Mouse (Mus musculus) retina, embryonic 14.5 days (tissue): ENCODE measurements around the gene Bid.
"Not testable (repeated sequence)": the region's sequence is repeated elsewhere in the genome, so short reads cannot be mapped to it uniquely, and the experiment has no call there.

Experiments
- DNase-seq: peaks from one replicate; pipeline ENCODE4 v3.0.0-alpha.2; 2015; ENCODE audit warnings: low spot score

Gene Bid

GRCm38 (mm10) chr6:120903450-120903912, 13.2 kb downstream of the Bid start:
- DNase-seq: peak; percentile 67

DNA sequence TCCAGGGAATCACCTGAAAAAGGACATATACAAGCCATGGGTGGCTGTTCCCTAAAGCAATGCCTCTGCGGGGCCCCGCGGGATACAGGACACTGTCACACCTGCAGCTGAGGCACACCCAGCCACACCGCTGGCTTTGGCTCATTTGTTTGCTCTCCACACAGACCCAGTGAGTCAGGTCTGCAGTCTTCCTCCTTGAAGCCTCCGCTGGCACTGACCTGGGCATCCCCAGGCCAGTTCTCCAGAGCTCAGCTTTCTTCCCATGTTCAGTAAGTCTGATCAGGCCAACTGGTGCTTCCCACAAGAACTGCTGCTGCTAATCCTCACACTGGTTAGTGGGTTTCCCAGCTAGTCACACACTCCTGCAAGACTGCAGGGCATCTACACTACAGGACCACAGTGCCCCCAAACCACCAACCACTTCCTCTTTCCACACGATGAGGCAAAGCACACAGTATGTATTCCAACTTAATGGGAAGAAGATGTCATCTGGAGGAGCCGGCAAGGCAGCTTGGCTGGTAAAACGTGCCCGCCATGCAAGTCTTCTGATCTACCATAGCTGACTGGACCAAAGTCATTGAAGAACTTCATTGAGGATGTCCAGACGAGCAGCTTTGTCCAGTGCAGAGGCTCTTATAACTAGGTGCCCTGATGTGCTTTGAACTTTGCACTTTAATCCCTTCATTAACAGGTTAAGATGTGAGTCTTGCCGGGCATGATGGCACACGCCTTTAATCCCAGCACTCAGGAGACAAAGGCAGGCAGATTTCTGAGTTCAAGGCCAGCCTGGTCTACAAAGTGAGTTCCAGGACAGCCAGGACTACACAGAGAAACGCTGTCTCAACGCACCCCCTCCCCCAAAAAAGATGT, 14.6 kb downstream of the Bid start:
- DNase-seq: no peak

DNA sequence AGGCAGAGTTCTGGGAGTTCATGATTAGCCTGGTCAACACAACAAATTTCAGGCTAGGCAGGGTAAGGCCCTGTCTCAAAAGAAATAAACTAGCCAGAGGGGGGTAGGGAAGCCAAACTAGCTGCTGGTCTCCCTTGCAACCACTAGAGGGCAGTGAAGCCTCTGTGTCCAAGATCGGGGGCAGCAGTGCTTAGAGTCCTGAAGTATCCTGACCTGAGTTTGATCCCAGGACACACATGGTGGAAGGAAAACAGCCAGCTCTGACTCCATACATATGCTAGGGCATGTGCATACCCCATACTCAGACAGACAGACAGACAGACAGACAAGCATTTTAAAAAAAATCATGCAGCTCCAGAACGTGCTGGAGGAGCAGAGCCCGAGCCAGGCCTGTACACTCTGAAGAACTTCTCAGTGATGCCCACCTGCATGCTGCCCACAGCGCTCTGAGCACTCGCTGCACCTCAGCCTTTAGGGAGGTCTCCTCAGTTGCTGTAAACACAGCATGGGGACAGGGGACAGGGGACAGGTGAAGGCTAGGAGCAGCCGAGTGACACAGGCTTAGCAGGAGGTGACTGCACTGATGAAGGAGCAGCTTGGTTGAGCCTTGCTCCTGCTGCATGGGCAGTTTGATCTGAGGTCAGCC, 18.3 kb downstream of the Bid start:
- peak; percentile 83 for DNase-seq

GRCm38 (mm10) chr6:120894524-120894923, 22.1 kb downstream of the Bid start:
- no peak for DNase-seq

DNA sequence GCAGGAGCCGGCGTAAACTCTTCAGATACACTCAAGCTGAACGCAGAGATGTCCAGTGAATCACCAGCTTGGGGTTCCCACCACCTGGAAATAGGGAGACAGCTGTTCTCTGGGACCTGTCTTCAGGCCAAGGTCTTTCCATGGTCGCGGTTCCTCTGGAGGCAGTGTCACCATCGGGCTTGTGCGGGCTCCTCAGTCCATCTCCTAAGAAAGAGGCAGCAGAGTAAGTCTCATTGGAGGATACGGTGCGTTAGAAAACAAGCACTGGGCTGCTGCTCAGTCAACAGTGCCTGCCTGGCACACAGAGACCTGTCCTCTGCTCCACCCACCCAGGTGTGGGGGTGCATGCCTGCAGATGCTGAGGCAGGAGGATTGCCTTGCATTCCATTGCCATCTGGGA, 22.6 kb downstream of the Bid start:
- no peak for DNase-seq

DNA sequence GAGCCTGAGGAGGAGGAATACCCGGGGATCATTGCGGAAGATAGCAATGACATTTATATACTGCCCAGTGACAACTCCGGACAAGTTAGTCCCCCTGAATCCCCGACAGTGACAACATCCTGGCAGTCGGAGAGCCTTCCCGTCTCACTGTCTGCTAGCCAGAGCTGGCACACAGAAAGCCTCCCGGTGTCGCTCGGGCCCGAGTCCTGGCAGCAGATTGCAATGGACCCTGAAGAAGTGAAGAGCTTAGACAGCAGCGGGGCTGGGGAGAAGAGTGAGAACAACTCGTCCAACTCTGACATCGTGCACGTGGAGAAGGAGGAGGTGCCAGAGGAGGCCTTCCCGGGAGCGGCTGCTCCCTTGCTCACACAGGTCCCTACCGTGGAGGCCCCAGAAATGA, 30.0 kb downstream of the Bid start:
- no peak for DNase-seq

DNA sequence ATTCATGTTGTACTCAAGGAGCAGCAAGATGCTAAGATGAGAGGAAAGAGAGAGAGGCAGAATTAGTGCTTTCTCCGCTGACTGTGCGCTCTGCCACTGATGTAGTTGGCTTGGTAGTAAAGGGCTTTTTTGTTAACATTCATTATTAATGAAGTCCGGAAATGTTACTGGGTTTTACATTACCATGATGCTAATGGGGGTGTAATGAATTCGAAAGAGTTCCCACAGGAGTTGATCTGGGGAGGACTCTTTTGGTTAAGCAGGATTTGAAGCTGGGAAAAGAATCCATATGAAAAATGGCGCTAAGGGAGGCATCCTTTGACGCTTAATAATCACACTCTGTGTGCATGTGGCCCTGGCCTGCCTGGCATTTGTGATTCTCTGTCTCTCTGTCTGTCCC, 32.2 kb downstream of the Bid start:
- peak; percentile 21 for DNase-seq

- no peak for DNase-seq
Observed at GRCm38 (mm10) chr6:120879046-120879445, 37.6 kb downstream of the Bid start.

GRCm38 (mm10) chr6:120873874-120874273, 42.8 kb downstream of the Bid start:
- DNase-seq: no peak

DNA sequence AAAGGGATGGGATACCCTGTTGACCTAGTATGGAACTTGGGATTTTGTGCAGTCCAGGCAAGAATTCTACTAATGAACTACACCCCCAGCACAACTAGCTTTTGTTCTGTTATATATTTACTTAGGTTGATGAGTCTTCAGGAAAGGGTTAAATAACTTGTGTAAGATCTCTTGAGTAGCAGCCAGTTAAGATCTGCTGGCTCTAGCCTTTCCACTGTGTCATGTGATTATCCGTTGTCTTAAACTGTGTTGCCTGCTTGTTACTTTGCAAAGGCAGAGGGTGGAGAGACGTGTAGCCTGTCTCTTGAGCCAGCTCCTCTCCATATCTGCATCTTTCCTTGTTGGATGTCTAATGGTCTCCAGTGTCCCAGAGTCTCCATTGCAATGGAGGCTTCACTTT, 45.4 kb downstream of the Bid start:
- DNase-seq: no peak

GRCm38 (mm10) chr6:120868824-120869223, 47.8 kb downstream of the Bid start:
- no peak for DNase-seq

GRCm38 (mm10) chr6:120866051-120866814, 50.4 kb downstream of the Bid start:
- DNase-seq: no peak

- no peak for DNase-seq
Observed at GRCm38 (mm10) chr6:120860079-120860478, 56.6 kb downstream of the Bid start.

- peak; percentile 97 for DNase-seq
Observed at GRCm38 (mm10) chr6:120858217-120858711, 58.4 kb downstream of the Bid start.

GRCm38 (mm10) chr6:120854413-120854812, 62.2 kb downstream of the Bid start:
- no peak for DNase-seq

DNA sequence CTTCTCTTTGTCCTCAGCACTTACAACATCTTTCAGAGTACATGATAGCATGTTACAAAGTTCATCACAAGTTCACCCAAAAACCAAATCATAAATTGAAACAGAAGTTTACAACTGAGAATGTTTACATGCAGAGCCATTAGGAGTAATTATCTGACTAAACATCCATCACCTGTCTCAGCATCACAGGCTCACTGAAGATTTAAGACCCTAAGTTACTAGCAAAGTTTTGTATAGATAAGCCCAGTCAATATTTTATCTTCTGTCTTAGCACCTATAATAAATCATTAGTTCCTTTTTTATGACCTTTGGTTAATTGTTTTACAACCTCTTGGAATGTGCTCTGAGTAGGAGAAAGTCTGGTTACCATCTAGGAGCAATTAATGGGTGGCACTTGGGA, 65.9 kb downstream of the Bid start:
- not testable (repeated sequence) for DNase-seq
